Mouse (Mus musculus) brain, embryonic 14.5 days (tissue): ENCODE measurements at regions not wholly inside any gene's neighbourhood (a gene's known extent, or its start where the extent isn't known, plus 50 kb on each side); places are given as distances from the start of the nearest gene placed in this dataset.
A peak's percentile ranks its signal among the peaks of the same experiment; 100 is the strongest.

ENCODE experiments used
- DNase-seq: peaks from one replicate; pipeline ENCODE4 v3.0.0-alpha.2; 2011; ENCODE audit warnings: low read depth
- CTCF ChIP-seq: fragments of 200-500 bp; IDR thresholded peaks from 2 replicates; pipeline ENCODE4 v1.5.1; 2012; ENCODE audit warnings: inconsistent platforms, mild to moderate bottlenecking, moderate library complexity, borderline replicate concordance; ENCODE audit not compliant: insufficient read depth, insufficient read length; ENCODE audit errors: extremely low read depth
- POLR2A ChIP-seq: fragments of 200-500 bp; IDR thresholded peaks from 2 replicates; pipeline ENCODE4 v1.6.1; 2012; ENCODE audit warnings: mild to moderate bottlenecking, inconsistent platforms, borderline replicate concordance; ENCODE audit not compliant: poor library complexity, insufficient read depth, insufficient read length, severe bottlenecking; ENCODE audit errors: extremely low read depth

DNA sequence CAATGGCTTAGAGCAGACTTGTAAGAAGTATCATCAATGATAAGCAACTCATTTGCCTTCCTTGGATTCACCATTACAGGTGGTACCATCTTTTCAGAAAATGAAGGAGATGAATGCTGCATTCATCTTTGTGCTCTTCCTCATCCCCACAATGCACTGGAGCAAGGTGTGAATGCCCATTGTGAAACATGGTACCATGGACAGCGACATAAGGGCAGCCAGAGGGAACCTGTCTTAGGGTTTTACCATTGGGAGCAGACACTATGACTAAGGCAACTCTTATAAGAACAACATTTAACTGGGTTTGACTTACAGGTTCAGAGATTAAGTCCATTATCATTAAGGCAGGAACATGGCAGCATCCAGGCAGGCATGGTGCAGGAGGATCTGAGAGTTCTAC lies 60.1 kb upstream of the Kcnj6 start:
- DNase-seq = no peak
- TF ChIP-seq POLR2A (no peak), CTCF (no peak)

- peak; percentile 55 for DNase-seq
- TF ChIP-seq POLR2A = no peak
- no peak for TF ChIP-seq CTCF
Measured at GRCm38 (mm10) chr16:95064423-95064822, 66.9 kb upstream of the Kcnj6 start.

DNA sequence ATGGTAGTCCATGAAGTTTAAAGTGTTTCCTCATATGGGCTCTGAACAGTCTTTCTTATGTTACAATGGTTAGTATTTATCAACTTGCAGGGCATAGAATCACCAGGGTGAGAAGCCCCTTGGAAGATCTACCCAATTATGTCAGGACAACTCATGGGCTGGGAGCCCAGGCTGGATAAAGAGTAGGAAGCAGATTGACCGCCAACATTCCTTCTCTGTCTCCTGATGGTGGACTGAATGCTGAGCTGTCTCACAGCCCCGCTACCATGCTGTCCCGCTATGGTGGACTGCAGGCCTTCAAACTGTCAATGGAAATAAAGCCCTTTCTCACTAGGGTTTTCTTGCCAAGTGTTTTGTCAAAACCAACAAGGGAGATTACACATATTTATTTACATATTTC lies 69.2 kb upstream of the Kcnj6 start:
- TF ChIP-seq CTCF (no peak), POLR2A (no peak)
- no peak for DNase-seq

- TF ChIP-seq POLR2A = no peak
- no peak for TF ChIP-seq CTCF
- peak; percentile 26 for DNase-seq
Measured at GRCm38 (mm10) chr16:95092471-95093221, 95.1 kb upstream of the Kcnj6 start.

DNA sequence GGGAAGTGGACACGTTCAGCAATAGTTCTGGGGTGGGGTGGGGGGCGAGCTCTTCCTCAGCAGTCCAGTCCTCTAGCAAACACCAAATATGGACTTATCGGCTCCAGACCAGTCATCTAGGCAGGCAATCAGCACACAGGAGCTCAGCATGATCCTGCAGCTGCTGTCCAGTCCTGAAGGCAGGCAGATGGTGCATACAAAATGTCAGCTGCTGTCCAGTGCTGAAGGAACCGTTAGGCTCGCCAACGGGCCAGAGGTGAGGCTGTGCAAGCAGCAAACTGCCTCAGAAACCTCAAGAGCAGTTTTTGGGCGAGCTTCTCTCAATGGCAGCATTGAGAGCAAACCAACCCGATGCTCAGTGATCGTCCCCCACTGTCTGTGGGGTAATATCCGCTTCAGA lies 96.3 kb upstream of the Kcnj6 start:
- no peak for TF ChIP-seq POLR2A
- DNase-seq = peak; percentile 51

DNA sequence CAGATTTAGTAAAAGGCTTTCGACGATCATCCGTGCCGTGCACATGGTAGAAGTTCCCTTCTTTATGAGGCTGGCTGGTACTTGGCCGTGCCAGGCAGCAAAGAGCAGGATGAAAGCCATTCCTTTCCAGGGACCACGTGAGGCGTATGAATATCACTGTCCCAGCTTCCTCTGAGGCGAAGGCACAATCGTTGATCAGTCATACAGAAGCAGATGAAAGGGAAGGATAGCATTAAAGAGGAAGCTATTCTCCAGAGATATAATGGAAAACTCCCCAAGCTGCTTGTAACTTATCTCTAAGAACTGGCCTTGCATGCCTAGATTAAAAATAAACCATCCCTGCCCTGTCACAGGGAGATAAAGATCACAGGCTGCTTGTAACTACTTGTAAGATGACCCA lies 103.5 kb upstream of the Kcnj6 start:
- TF ChIP-seq POLR2A = no peak
- TF ChIP-seq CTCF = no peak
- peak; percentile 62 for DNase-seq

- DNase-seq = peak; percentile 40
Measured at GRCm38 (mm10) chr16:95117531-95117930, 120.0 kb upstream of the Kcnj6 start.

DNA sequence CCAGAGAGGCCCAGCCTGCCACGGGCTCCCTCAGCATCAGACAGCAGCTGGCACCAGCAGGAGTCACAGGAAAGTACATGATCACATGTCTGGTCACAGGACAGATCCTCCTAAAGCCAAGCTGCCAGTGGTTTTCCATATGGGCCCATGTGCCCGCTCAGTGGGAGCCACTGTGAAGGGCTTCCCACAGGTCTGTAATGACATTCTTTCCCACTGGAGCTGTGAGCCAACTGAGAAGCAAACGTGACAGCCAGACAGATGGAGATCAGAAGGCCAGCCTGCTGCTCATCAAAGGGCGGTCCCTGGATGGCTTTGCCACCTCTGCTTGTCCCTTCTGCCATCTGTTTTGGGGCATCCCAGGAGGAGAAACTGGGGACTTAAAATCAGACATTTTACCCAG lies 121.8 kb upstream of the Kcnj6 start:
- TF ChIP-seq CTCF = no peak
- no peak for TF ChIP-seq POLR2A
- DNase-seq = peak; percentile 75

More at GRCm38 (mm10) chr16:95117531-95117930, 120.0 kb upstream of the Kcnj6 start:
- no peak for TF ChIP-seq CTCF
- no peak for TF ChIP-seq POLR2A

DNA sequence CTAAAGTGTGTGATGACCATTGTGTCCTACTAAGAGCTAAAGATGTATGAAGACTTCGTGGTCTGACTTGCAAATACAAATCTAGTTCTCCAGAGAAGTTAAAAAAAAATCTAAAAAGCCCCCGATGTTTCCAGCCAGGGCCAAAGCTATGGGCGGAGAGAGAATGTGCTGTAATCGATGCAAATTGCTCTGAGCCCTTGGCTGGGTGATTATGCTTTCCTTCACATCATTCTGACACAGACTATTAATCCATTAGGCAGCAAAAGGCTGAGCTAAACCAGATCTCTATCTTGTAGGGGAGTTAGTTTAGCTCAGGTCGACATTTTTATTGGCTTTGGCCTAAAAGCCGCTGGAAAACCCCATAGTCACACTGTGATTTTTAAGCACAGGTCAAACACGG lies 124.5 kb upstream of the Kcnj6 start:
- peak; percentile 55 for DNase-seq
- TF ChIP-seq CTCF (no peak), POLR2A (no peak)

GRCm38 (mm10) chr16:95127616-95128015 lies 129.7 kb upstream of the Kcnj15 start:
- no peak for DNase-seq
- no peak for TF ChIP-seq POLR2A

- DNase-seq = peak; percentile 64
- TF ChIP-seq CTCF = no peak
- no peak for TF ChIP-seq POLR2A
Measured at GRCm38 (mm10) chr16:95131815-95132214, 125.5 kb upstream of the Kcnj15 start.

- peak; percentile 37 for DNase-seq
- TF ChIP-seq POLR2A (no peak), CTCF (no peak)
Measured at GRCm38 (mm10) chr16:95138809-95139208, 118.5 kb upstream of the Kcnj15 start.

DNA sequence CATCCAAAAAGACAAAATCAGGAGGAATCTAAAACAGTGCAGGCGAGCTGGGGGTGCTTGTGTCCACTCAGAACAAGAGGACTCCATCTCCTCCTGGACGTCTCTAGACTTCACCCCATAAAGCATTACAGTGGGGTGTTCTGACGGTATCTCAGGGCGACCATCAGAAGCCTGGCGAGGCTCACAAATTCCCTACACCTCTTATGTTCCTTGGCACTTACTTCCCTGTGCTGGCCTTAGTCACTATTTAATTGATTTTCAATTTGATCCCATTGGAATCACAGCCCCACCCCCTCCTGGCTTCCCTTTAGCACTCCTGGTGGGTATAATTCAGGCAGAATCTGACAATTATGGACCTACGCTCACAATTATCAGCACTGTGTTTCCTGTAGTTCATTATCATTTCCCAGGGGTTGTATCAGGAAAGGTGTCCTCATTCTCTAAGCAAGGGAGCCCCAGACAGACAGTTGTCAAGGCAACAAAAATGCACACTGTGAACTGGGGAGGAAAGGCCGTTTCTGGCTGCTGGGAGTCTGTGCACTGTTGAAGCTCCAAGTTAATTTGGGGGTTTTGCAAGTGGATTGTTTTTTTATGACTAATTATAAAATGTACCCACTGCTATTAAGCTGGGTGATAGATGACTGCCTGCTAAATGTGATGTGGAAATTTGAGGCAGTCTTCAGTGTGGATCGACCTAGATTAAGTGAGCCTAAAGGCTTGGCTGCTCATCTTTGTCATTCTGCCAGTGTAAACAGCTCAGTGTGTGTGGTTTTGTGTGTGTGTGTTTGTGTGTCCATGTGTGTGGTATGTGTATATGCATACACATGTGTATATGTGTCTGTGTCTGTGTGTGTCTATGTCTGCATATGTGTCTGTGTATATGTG lies 115.6 kb upstream of the Kcnj15 start:
- DNase-seq = peak; percentile 72
- TF ChIP-seq CTCF (no peak), POLR2A (no peak)
